Mouse (Mus musculus) myocyte (in vitro differentiated cells): Measurements from ENCODE around the gene 6030408B16Rik. TPM values are rescaled to one million over a fixed set of nuclear protein-coding genes. Genes with fewer than 3 reads are reported as not detected.
"Not testable (repeated sequence)": the region's sequence is repeated elsewhere in the genome, so short reads cannot be mapped to it uniquely, and the experiment has no call there.

Experiments
- H3K27me3 ChIP-seq: one replicate; pipeline ENCODE4 v1.6.1; 2011; ENCODE audit not compliant: control insufficient read depth, insufficient read depth, insufficient read length
- H3K36me3 ChIP-seq: one replicate; pipeline ENCODE4 v1.6.1; 2011; ENCODE audit not compliant: control insufficient read depth, insufficient read depth
- H3K4me2 ChIP-seq: one replicate; pipeline ENCODE4 v1.6.1; 2011; ENCODE audit warnings: low read depth, control low read depth
- H3K4me3 ChIP-seq: one replicate; pipeline ENCODE4 v1.5.1; 2011; ENCODE audit warnings: mild to moderate bottlenecking, control low read depth, moderate library complexity
- H3K79me2 ChIP-seq: one replicate; pipeline ENCODE4 v1.6.1; 2011; ENCODE audit not compliant: control insufficient read depth, insufficient read depth
- H3ac ChIP-seq: one replicate; pipeline ENCODE4 v1.6.1; 2011; ENCODE audit not compliant: control insufficient read depth, insufficient read length
- CEBPB ChIP-seq: IDR thresholded peaks from 2 replicates; pipeline ENCODE4 v1.6.1; 2011; ENCODE audit warnings: mild to moderate bottlenecking, moderate library complexity; ENCODE audit not compliant: poor library complexity, insufficient read depth, severe bottlenecking
- E2F4 ChIP-seq: IDR thresholded peaks from one replicate; pipeline ENCODE4 v1.6.1; 2011; ENCODE audit warnings: mild to moderate bottlenecking, control low read depth, moderate library complexity; ENCODE audit not compliant: insufficient read depth
- MAX ChIP-seq: IDR thresholded peaks from one replicate; pipeline ENCODE4 v1.6.1; 2011; ENCODE audit warnings: low read depth, mild to moderate bottlenecking, control low read depth
- MYOD1 ChIP-seq, 3 experiments: IDR thresholded peaks; one replicate each; pipeline ENCODE4 v1.6.1; 2011; ENCODE audit warnings: control low read depth in 2 of 3, low read depth in 2 of 3, mild to moderate bottlenecking in 2 of 3, moderate library complexity in 1 of 3; ENCODE audit not compliant: insufficient read length in 2 of 3, control insufficient read depth in 1 of 3
- MYOG ChIP-seq, 3 experiments: IDR thresholded peaks; one replicate each; pipeline ENCODE4 v1.6.1; 2011; ENCODE audit warnings: control low read depth in 2 of 3, low read depth in 2 of 3, mild to moderate bottlenecking in 2 of 3; ENCODE audit not compliant: insufficient read length in 2 of 3, control insufficient read depth in 1 of 3, insufficient read depth in 1 of 3
- POLR2A ChIP-seq: IDR thresholded peaks from one replicate; pipeline ENCODE4 v1.6.1; 2011; ENCODE audit warnings: low read depth, mild to moderate bottlenecking, control low read depth, moderate library complexity; ENCODE audit not compliant: insufficient read length
- POLR2AphosphoS2 ChIP-seq: IDR thresholded peaks from one replicate; pipeline ENCODE4 v1.6.1; 2011; ENCODE audit warnings: low read depth, control low read depth; ENCODE audit not compliant: insufficient read length
- REST ChIP-seq: IDR thresholded peaks from one replicate; pipeline ENCODE4 v1.6.1; 2011; ENCODE audit warnings: mild to moderate bottlenecking, control low read depth, moderate library complexity; ENCODE audit not compliant: insufficient read depth, insufficient read length
- SRF ChIP-seq: IDR thresholded peaks from one replicate; pipeline ENCODE4 v1.6.1; 2011; ENCODE audit warnings: low read depth; ENCODE audit not compliant: control insufficient read depth, insufficient read length
- TCF12 ChIP-seq: IDR thresholded peaks from one replicate; pipeline ENCODE4 v1.6.1; 2011; ENCODE audit warnings: mild to moderate bottlenecking, control low read depth; ENCODE audit not compliant: poor library complexity, insufficient read depth, severe bottlenecking
- TCF3 ChIP-seq: IDR thresholded peaks from one replicate; pipeline ENCODE4 v1.6.1; 2011; ENCODE audit warnings: low read depth, control low read depth; ENCODE audit not compliant: insufficient read length
- USF1 ChIP-seq: IDR thresholded peaks from one replicate; pipeline ENCODE4 v1.6.1; 2011; ENCODE audit warnings: low read depth, mild to moderate bottlenecking, control low read depth, moderate library complexity
- polyA plus RNA-seq: library from polyadenylated mRNA; unstranded; fragments of >200 nt; fragmentation: generic; extraction: Trizol; gene quantifications from one replicate; pipeline ENCODE4 v1.2.1, GENCODE M21; 2012; ENCODE audit warnings: missing spikeins

The 6030408B16Rik gene
- polyA plus RNA-seq, 1 experiment = 0.16 TPM

DNA sequence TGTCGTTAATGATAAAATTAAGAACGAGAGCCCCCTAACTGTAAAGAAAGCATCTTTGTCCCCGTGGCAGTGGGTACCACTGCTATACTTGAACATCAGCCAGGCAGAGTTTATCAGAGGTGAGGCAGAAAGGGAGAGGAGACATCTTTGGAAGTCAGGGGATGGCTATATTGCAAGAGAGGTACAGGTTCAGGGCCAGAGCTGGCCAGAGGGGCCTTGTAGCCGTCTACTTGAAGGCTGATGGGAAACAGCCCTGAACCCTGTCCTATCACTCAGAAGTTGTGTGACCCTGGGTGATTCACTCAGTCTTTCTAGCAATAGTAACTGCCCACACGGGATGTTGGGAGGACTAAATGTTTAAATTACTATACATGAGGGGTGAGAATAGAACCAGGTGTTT, 28.1 kb downstream of the 6030408B16Rik start:
- Histone ChIP-seq H3K27me3 (no peaks in the 10 kb centered on the region), H3ac (no peak overlapping the region), H3K4me3 (no peak overlapping the region), H3K79me2 (no peaks in the 10 kb centered on the region), H3K4me2 (peak overlapping the region; percentile 71), H3K36me3 (no peaks in the 10 kb centered on the region)
- TF ChIP-seq MAX = no peak
- no peak for TF ChIP-seq REST
- no peak for TF ChIP-seq POLR2A
- TF ChIP-seq TCF12 = no peak

DNA sequence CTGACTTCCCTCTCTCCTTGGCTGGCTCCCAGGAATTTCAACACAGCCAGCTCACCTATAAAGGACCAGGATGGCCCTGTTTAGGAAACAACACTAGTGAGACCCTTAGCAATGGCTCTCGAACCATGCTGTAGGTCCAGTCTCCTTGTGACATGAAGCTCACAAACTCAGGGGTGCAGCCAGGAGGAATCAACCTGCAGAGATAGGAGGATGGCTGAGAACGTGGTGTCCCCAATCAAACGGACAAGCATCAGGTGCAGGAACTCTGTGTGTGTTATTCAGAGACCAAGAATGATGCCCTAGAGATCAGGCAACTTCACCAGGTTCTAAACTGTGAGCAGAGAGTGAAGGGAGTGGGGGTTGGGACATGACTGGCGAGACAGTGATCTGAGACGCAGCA, 29.1 kb downstream of the 6030408B16Rik start:
- H3ac ChIP-seq = no peak overlapping the region
- H3K4me3 ChIP-seq = no peak overlapping the region
- no peaks in the 10 kb centered on the region for H3K36me3 ChIP-seq
- TF ChIP-seq CEBPB = no peak
- no peak for TF ChIP-seq USF1
- no peak for TF ChIP-seq MYOD1 (IDR thresholded peaks at IDR 0.05; ENCODE audit: control insufficient read depth in 1 of 3, insufficient read length in 2 of 3, low read depth in 2 of 3)
- TF ChIP-seq MAX = no peak
- TF ChIP-seq REST = no peak
- no peaks in the 10 kb centered on the region for H3K79me2 ChIP-seq
- H3K27me3 ChIP-seq = no peaks in the 10 kb centered on the region
- no peak overlapping the region for H3K4me2 ChIP-seq

DNA sequence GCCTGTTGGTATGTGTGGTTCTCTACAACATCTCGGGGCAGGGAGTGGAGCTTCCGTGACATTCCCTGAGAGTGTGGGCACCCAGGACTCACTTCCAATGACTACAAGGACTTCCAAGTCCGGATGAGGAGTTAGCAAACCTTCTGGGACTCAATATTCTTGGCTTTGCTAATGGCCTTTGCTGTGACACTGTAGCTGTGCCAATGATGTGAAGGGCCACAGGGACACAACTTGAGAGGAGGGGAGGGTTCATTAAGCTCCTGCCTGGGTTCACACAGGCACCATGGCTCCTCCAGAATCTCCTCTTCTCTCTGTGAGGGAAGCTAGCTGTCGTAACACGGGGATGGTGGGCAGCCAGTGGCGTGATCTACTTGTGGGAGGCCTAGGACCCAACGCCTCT, 29.6 kb downstream of the 6030408B16Rik start:
- no peaks in the 10 kb centered on the region for H3K27me3 ChIP-seq
- H3K4me3 ChIP-seq = no peak overlapping the region
- H3K36me3 ChIP-seq = no peaks in the 10 kb centered on the region
- H3K79me2 ChIP-seq = no peaks in the 10 kb centered on the region
- TF ChIP-seq TCF3 (no peak), USF1 (no peak), SRF (no peak)
- no peak overlapping the region for H3ac ChIP-seq
- no peak overlapping the region for H3K4me2 ChIP-seq

DNA sequence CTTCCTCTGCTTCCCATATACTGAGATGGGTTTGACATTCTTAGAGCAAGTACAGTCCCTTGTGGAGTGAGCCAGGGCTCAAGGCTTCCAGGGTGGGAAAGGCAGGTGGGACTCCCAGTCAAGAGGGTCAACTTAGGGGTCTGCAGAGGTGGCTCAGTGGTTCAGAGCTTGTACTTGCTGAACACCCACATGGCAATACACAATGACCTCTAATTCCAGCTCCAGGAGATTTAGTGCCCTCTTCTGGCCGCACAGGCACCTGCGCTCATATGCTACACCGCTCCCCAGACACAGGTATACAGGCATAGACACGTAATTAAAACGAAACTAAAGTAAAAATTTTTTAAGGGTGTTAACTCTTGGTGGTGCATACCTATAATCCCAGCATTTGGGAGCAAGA, 30.5 kb downstream of the 6030408B16Rik start:
- H3ac ChIP-seq = no peak overlapping the region
- H3K79me2 ChIP-seq = no peaks in the 10 kb centered on the region
- TF ChIP-seq MYOD1 (IDR thresholded peaks at IDR 0.05; ENCODE audit: control insufficient read depth in 1 of 3, insufficient read length in 2 of 3, low read depth in 2 of 3) (no peak), POLR2AphosphoS2 (no peak), USF1 (no peak), CEBPB (no peak), SRF (no peak), TCF12 (no peak)
- H3K27me3 ChIP-seq = no peaks in the 10 kb centered on the region
- H3K36me3 ChIP-seq = no peaks in the 10 kb centered on the region
- no peak overlapping the region for H3K4me2 ChIP-seq
- H3K4me3 ChIP-seq = no peak overlapping the region

GRCm38 (mm10) chr15:101324409-101324808, 31.4 kb downstream of the 6030408B16Rik start:
- H3K79me2 ChIP-seq, H3ac ChIP-seq, H3K4me3 ChIP-seq, H3K27me3 ChIP-seq, H3K4me2 ChIP-seq, H3K36me3 ChIP-seq: not testable (repeated sequence)

DNA sequence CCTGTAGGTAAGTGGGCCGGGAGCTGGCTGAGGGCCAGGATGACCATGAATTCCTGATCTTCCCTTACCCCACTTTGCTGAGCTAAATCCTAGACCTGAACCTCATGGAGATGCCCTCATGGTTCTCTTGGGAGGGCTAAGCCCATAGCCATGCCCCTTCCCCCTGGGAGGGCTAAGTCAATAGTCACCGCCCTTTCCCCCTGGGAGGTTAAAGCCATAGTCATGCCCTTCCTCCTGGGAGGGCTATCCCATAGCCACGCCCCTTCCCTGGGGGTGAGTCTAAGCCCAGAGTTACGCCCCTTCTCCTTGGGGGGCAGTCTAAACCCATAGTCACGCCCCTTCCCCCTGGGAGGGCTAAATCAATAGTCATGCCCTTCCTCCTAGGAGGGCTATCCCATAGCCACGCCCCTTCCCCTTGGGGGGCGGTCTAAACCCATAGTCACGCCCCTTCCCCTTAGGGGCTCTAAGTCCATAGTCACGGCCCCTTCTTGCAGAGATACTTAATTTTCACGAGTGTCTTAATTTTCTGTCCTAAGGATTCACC, 33.1 kb downstream of the 6030408B16Rik start:
- no peak overlapping the region for H3K4me3 ChIP-seq
- TF ChIP-seq MAX (no peak), REST (no peak), E2F4 (no peak)
- H3K79me2 ChIP-seq = no peaks in the 10 kb centered on the region
- no peaks in the 10 kb centered on the region for H3K36me3 ChIP-seq
- H3K27me3 ChIP-seq = no peaks in the 10 kb centered on the region
- no peak overlapping the region for H3K4me2 ChIP-seq
- H3ac ChIP-seq = no peak overlapping the region

GRCm38 (mm10) chr15:101327282-101327681, 34.3 kb downstream of the 6030408B16Rik start:
- no peak overlapping the region for H3ac ChIP-seq
- no peak overlapping the region for H3K4me3 ChIP-seq
- TF ChIP-seq TCF12 (no peak), SRF (no peak), MYOG (IDR thresholded peaks at IDR 0.05; ENCODE audit: control insufficient read depth in 1 of 3, insufficient read depth in 1 of 3, insufficient read length in 2 of 3, low read depth in 2 of 3) (no peak), CEBPB (no peak), POLR2AphosphoS2 (no peak), MYOD1 (IDR thresholded peaks at IDR 0.05; ENCODE audit: control insufficient read depth in 1 of 3, insufficient read length in 2 of 3, low read depth in 2 of 3) (no peak)
- H3K4me2 ChIP-seq = no peak overlapping the region
- H3K79me2 ChIP-seq = no peaks in the 10 kb centered on the region
- H3K27me3 ChIP-seq = no peaks in the 10 kb centered on the region
- no peaks in the 10 kb centered on the region for H3K36me3 ChIP-seq
